Mouse (Mus musculus) heart, postnatal 0 days (tissue): ENCODE data around the gene Fntb. TPM values are rescaled to one million over a fixed set of nuclear protein-coding genes. Genes with fewer than 3 reads are reported as not detected.

ENCODE experiments used
- ATAC-seq: fragments of 200-750 bp; cut with Nextera tagmentation; 2 replicates; pipeline ENCODE4 v1.8.0; 2017; ENCODE audit warnings: low read depth, moderate number of reproducible peaks, moderate library complexity; ENCODE audit not compliant: insufficient read depth
- DNase-seq: peaks from one replicate; pipeline ENCODE4 v3.0.0-alpha.2; 2016; ENCODE audit warnings: low spot score
- H3K27ac ChIP-seq: fragments of 300-500 bp; sonication (generic); 2 replicates; pipeline ENCODE4 v1.5.1; 2014; ENCODE audit warnings: low read depth, mild to moderate bottlenecking
- H3K27me3 ChIP-seq: fragments of 300-500 bp; sonication (generic); 2 replicates; pipeline ENCODE4 v1.6.1; 2014; ENCODE audit warnings: low read length, mixed read lengths; ENCODE audit not compliant: control insufficient read depth, insufficient read depth
- H3K36me3 ChIP-seq: fragments of 300-500 bp; sonication (generic); replicated peaks from 2 replicates; pipeline ENCODE4 v1.6.1; 2014; ENCODE audit warnings: low read length, mixed read lengths; ENCODE audit not compliant: control insufficient read depth, insufficient read depth
- H3K4me1 ChIP-seq: fragments of 300-500 bp; sonication (generic); 2 replicates; pipeline ENCODE4 v1.6.1; 2014; ENCODE audit warnings: antibody characterized with exemption; ENCODE audit not compliant: control insufficient read depth, insufficient read depth
- H3K4me2 ChIP-seq: fragments of 300-500 bp; sonication (generic); 2 replicates; pipeline ENCODE4 v1.6.1; 2014; ENCODE audit warnings: low read depth, mild to moderate bottlenecking, low read length, moderate library complexity
- H3K4me3 ChIP-seq: fragments of 300-500 bp; sonication (generic); 2 replicates; pipeline ENCODE4 v1.5.1; 2014; ENCODE audit warnings: low read depth, low read length
- H3K9ac ChIP-seq: fragments of 300-500 bp; sonication (generic); replicated peaks from 2 replicates; pipeline ENCODE4 v1.6.1; 2014; ENCODE audit warnings: low read depth, low read length, mixed read lengths
- H3K9me3 ChIP-seq: fragments of 300-500 bp; sonication (generic); replicated peaks from 2 replicates; pipeline ENCODE4 v1.6.1; 2016; ENCODE audit warnings: low read length; ENCODE audit not compliant: control insufficient read depth
- CTCF ChIP-seq: IDR thresholded peaks from 2 replicates; pipeline ENCODE4 v1.5.1; 2016; ENCODE audit warnings: antibody characterized with exemption, control low read depth, low read depth
- EP300 ChIP-seq: IDR thresholded peaks from 2 replicates; pipeline ENCODE4 v1.6.1; 2016; ENCODE audit warnings: antibody characterized with exemption, low read depth
- WGBS: fragments of 180-500 bp; shearing (Covaris S2); extraction: QIAGEN DNeasy Blood & Tissue Kit; methylation state at CpG from one replicate; pipeline ENCODE4 v1.1.7; 2014; 5-methylcytosine and 5-hydroxymethylcytosine counted together
- polyA plus RNA-seq: library from polyadenylated mRNA; unstranded; fragments of >200 nt; fragmentation: Nextera tagmentation; extraction: Ambion mirVana; gene quantifications from 2 replicates; pipeline ENCODE4 v1.2.1, GENCODE M21; 2015
- total RNA-seq: library from RNA; depleted of rRNA; stranded (reverse); fragments of >200 nt; gene quantifications from 2 replicates; pipeline ENCODE4 v1.2.3, GENCODE M21; 2014; ENCODE audit warnings: low replicate concordance

Fntb gene
- total and polyA plus RNA-seq, 2 experiments from 2014 or later, result 13.0 to 20.0 TPM

DNA sequence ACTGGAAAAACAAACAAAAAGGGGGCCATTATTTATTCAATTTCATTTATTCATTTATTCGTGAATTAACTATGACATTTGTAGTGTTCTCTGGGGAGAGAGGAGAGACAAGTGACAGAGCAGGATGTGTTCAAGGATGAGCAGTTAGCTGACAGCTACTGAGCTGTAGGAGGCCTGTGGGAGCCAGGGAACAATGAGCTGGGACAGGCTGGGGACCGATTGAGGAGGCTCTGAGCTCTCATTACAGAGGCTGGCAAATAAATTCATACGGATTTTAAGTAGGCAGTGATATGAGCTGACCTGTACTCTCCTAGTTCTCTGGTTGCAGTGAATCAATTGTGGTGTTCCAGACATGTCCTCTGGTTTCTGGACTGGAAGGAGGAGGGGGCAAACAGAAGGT is 125.8 kb downstream of the Fntb start:
- Histone ChIP-seq H3K27me3 (no peaks in the 10 kb centered on the region), H3K36me3 (0 out of 2 replicates have a peak, but pooled peaks cover 9% of the 10 kb centered on the region), H3K27ac (peak overlapping the region; percentile 30; the same call in 1 of the 2 replicates), H3K9ac (0 out of 2 replicates have a peak overlapping the region, but pooled peaks have one; percentile 20), H3K9me3 (no peaks in the 10 kb centered on the region), H3K4me3 (no peak overlapping the region), H3K4me1 (peaks cover 24% of the 10 kb centered on the region), H3K4me2 (no peak overlapping the region)
- WGBS, result 66% methylated on average over 3 of the region's 3 CpGs
- DNase-seq (no peak), ATAC-seq (no peak)
- TF ChIP-seq CTCF, result no peak
- no peak for TF ChIP-seq EP300

DNA sequence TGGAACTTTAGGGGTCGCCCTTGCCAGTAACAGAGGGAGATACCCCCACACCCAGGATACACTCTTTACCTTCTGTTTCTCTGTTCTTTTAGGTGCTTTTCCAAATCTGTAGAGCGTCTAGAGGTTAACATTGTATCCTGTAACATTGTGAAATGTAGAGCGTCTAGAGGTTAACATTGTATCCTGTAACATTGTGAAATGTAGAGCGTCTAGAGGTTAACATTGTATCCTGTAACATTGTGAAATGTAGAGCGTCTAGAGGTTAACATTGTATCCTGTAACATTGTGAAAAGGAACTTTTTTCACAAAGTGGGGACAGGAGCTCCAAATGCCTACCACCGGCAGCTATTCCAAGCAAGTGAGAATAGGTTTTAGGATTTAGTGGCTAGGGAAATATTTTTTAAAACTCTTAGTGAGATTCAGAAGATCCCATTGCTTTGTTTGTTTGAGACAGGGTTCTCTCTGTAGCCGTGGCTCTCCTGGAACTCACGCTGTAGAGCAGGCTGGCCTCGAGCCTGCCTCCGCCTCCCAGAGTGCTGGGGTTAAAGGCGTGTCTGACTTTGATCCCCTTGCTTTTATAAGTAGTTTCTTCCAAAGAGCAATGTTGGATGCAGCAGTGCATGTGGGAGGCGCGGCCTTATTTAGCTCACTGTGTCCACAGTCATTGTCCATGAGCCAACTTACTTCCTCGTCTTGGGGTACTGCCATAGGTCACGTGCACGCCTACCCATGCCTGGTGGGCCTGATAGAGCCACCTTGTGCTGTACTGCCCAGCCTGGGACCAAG is 127.7 kb downstream of the Fntb start:
- H3K27ac ChIP-seq, result no peak overlapping the region
- ATAC-seq (no peak), DNase-seq (no peak)
- no peaks in the 10 kb centered on the region for H3K27me3 ChIP-seq
- H3K36me3 ChIP-seq, result 0 out of 2 replicates have a peak, but pooled peaks cover 9% of the 10 kb centered on the region
- no peak overlapping the region for H3K4me2 ChIP-seq
- peaks cover 16% of the 10 kb centered on the region for H3K4me1 ChIP-seq
- H3K9me3 ChIP-seq, result no peaks in the 10 kb centered on the region
- H3K4me3 ChIP-seq, result no peak overlapping the region
- TF ChIP-seq EP300, result no peak
- TF ChIP-seq CTCF, result no peak
- 88% methylated on average over 16 of the region's 16 CpGs for WGBS
- no peak overlapping the region for H3K9ac ChIP-seq

DNA sequence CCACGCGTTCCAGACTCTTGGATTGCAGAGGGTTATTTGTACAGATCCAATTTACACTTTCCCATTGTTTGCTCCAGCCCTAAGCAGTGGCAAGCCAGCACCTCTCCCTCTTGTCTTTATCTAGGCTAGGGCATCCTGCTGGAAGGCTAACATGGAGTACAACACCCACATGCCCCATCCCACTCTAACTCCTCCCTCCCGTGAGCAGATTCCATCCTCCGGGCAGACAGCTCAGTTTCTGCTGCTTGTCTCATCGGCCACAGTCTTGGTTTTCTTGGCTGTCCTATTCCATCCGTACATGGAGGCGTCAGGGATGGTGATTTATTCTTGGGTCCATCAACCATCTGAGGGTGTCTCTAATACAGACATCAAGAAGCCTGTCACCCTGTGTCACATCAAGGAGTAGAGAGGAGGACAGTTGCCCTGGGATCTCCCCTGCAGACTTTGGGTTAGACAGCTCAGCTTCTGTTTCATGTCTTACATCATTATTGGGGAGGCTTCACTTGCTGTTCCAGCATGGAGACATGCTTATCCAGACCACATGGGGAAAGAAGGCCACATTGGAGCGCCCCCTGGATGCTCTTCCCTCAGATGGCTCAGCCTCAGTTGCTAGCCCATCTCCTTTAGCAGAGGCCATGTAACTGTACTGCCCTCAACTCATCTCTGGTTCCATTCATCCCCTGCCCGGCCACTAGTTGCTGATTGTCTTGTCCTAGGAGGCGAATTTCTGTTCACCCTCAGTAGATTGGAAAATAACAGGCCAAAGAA is 129.6 kb downstream of the Fntb start:
- H3K27ac ChIP-seq, result peak overlapping the region; percentile 46; the same call in 1 of the 2 replicates
- H3K4me1 ChIP-seq, result peaks cover 16% of the 10 kb centered on the region
- DNase-seq, result no peak
- no peak overlapping the region for H3K9ac ChIP-seq
- H3K36me3 ChIP-seq, result peaks cover 1% of the 10 kb centered on the region; the same call in 1 of the 2 replicates
- 71% methylated on average over 10 of the region's 10 CpGs for WGBS
- TF ChIP-seq EP300, result no peak
- TF ChIP-seq CTCF, result no peak
- H3K4me3 ChIP-seq, result no peak overlapping the region
- no peaks in the 10 kb centered on the region for H3K27me3 ChIP-seq
- H3K9me3 ChIP-seq, result no peaks in the 10 kb centered on the region
- no peak for ATAC-seq
- no peak overlapping the region for H3K4me2 ChIP-seq

DNA sequence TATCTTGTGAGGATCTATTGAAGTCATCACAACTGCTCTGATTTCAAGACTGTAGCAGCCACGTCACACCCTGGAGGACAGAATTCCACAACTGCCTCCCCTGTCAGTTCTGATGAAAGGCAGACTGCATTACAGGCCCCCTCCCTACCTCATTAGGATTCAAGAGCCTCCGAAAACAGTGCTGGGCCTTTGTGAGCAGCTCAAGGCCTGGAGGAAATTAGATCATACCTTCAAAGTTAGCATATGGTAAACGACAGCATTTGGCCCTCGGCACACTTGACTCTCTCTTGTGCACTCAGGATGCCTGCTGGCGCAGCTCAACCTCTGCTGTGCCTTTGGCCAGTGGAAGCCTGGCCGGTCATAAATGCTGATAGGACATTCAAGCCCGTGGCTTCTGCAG is 130.4 kb downstream of the Fntb start:
- Histone ChIP-seq H3K4me2 (no peak overlapping the region), H3K36me3 (peaks cover 3% of the 10 kb centered on the region; the same call in 1 of the 2 replicates), H3K4me3 (no peak overlapping the region), H3K9me3 (no peaks in the 10 kb centered on the region), H3K27me3 (no peaks in the 10 kb centered on the region), H3K4me1 (peaks cover 16% of the 10 kb centered on the region), H3K27ac (peak overlapping the region; percentile 46), H3K9ac (no peak overlapping the region)
- DNase-seq (peak; percentile 78), ATAC-seq (peak; percentile 80)
- TF ChIP-seq CTCF (no peak), EP300 (no peak)
- 16% methylated on average over 7 of the region's 7 CpGs for WGBS

DNA sequence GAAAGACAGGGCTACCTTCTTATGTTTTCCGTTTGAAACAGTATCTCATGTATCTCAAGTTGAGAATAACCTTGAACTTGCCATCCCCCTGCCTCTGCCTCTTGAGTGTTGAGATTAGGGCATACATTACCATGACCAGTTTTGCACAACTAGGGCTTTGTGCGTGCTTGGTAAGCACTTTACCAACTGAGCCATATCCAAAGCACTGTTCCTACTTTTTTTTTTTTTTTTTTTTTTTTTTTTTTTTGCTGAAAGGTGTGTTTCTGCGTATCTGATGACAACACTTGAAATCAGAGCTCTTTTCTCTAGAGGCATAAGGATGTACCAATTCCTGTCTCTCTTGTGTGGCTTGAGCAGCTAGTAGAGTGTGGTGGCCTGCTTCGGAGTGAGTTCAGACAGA is 131.2 kb downstream of the Fntb start:
- no peaks in the 10 kb centered on the region for H3K9me3 ChIP-seq
- no peak overlapping the region for H3K27ac ChIP-seq
- WGBS, result 79% methylated on average over 4 of the region's 4 CpGs

More for the DNA sequence above, 131.2 kb downstream of the Fntb start:
- DNase-seq (no peak), ATAC-seq (no peak)
- Histone ChIP-seq H3K9ac (no peak overlapping the region), H3K4me1 (peaks cover 16% of the 10 kb centered on the region), H3K36me3 (peaks cover 3% of the 10 kb centered on the region; the same call in 1 of the 2 replicates), H3K27me3 (no peaks in the 10 kb centered on the region), H3K4me3 (no peak overlapping the region), H3K4me2 (no peak overlapping the region)
- TF ChIP-seq EP300 (no peak), CTCF (no peak)
